Mouse (Mus musculus) CH12.LX (cell line): ENCODE measurements at regions not wholly inside any gene's neighbourhood (a gene's known extent, or its start where the extent isn't known, plus 50 kb on each side); places are given as distances from the start of the nearest gene placed in this dataset.

Source experiments
- DNase-seq: peaks from one replicate; pipeline ENCODE4 v3.0.0-alpha.2; 2013; ENCODE audit errors: extremely low read depth
- H3K27ac ChIP-seq: 2 replicates; pipeline ENCODE4 v1.5.1; 2012; ENCODE audit warnings: low read depth, mild to moderate bottlenecking, control low read depth, moderate library complexity; ENCODE audit not compliant: insufficient read depth
- H3K27me3 ChIP-seq: replicated peaks from 2 replicates; pipeline ENCODE3; 2012; ENCODE audit warnings: inconsistent platforms
- H3K36me3 ChIP-seq, 2 experiments: replicated peaks in 1 of 2; 2 replicates each; pipeline versions ENCODE3 to v1.6.1; 2012; ENCODE audit warnings: inconsistent platforms in 1 of 2, low read length in 1 of 2, mild to moderate bottlenecking in 1 of 2, mixed read lengths in 1 of 2, moderate library complexity in 1 of 2; ENCODE audit not compliant: control insufficient read depth in 1 of 2, insufficient read depth in 1 of 2
- H3K4me1 ChIP-seq, 2 experiments: 2 replicates each; pipeline ENCODE4 v1.6.1; 2012; ENCODE audit warnings: inconsistent platforms in 1 of 2, moderate library complexity in 1 of 2; ENCODE audit not compliant: insufficient read depth in 2 of 2, control insufficient read depth in 1 of 2
- H3K4me2 ChIP-seq: 2 replicates; pipeline ENCODE4 v1.6.1; 2012; ENCODE audit warnings: low read depth, mild to moderate bottlenecking, control low read depth; ENCODE audit not compliant: poor library complexity, insufficient read depth, severe bottlenecking
- H3K4me3 ChIP-seq, 3 experiments: fragments of 150-350 bp in 1 of 3; sonication (generic) in 1 of 3; replicated peaks in 1 of 3; 2 replicates each; pipeline versions ENCODE3 to v1.5.1; 2011 to 2012; ENCODE audit warnings: low read depth in 2 of 3, low read length in 2 of 3, mild to moderate bottlenecking in 2 of 3, moderate library complexity in 2 of 3, control low read depth in 1 of 3, improper control_type of control experiment in 1 of 3, inconsistent platforms in 1 of 3, mixed read lengths in 1 of 3; ENCODE audit not compliant: poor library complexity in 1 of 3
- H3K79me2 ChIP-seq: replicated peaks from 2 replicates; pipeline ENCODE4 v1.6.1; 2012; ENCODE audit warnings: mild to moderate bottlenecking, moderate library complexity; ENCODE audit not compliant: control insufficient read depth, poor library complexity, insufficient read depth, severe bottlenecking; ENCODE audit errors: extremely low read depth
- H3K9ac ChIP-seq: 2 replicates; pipeline ENCODE4 v1.6.1; 2012; ENCODE audit warnings: low read depth, mild to moderate bottlenecking, control low read depth, moderate library complexity; ENCODE audit not compliant: insufficient read depth
- H3K9me3 ChIP-seq: replicated peaks from 2 replicates; pipeline ENCODE3; 2012; ENCODE audit warnings: low read length, inconsistent platforms, mixed read lengths
- BHLHE40 ChIP-seq: IDR thresholded peaks from 2 replicates; pipeline ENCODE4 v1.6.1; 2011; ENCODE audit warnings: mild to moderate bottlenecking, low read depth, low read length, improper control_type of control experiment
- CTCF ChIP-seq, 2 experiments: IDR thresholded peaks in 1 of 2; conservative IDR thresholded peaks in 1 of 2; 2 replicates each; pipeline ENCODE4 v1.5.1; 2011 to 2012; ENCODE audit warnings: low read depth in 2 of 2, low read length in 2 of 2, improper control_type of control experiment in 1 of 2, inconsistent platforms in 1 of 2, mild to moderate bottlenecking in 1 of 2, moderate library complexity in 1 of 2
- EP300 ChIP-seq: IDR thresholded peaks from 2 replicates; pipeline ENCODE4 v1.6.1; 2011; ENCODE audit warnings: low read length, improper control_type of control experiment
- HCFC1 ChIP-seq: IDR thresholded peaks from 2 replicates; pipeline ENCODE4 v1.6.1; 2012; ENCODE audit warnings: low read depth, mild to moderate bottlenecking, inconsistent platforms, low read length, improper control_type of control experiment
- JUN ChIP-seq: IDR thresholded peaks from 2 replicates; pipeline ENCODE4 v1.6.1; 2011; ENCODE audit warnings: low read depth, mild to moderate bottlenecking, low read length, improper control_type of control experiment, moderate library complexity; ENCODE audit not compliant: insufficient read depth
- JUND ChIP-seq: conservative IDR thresholded peaks from 2 replicates; pipeline ENCODE4 v1.6.1; 2011; ENCODE audit warnings: low read depth, low read length, improper control_type of control experiment
- KAT2A ChIP-seq: IDR thresholded peaks from 2 replicates; pipeline ENCODE4 v1.6.1; 2012; ENCODE audit warnings: low read length, improper control_type of control experiment, inconsistent platforms; ENCODE audit not compliant: insufficient replicate concordance
- MAFK ChIP-seq: IDR thresholded peaks from 2 replicates; pipeline ENCODE4 v1.6.1; 2011; ENCODE audit warnings: low read length, improper control_type of control experiment; ENCODE audit not compliant: insufficient replicate concordance
- MAZ ChIP-seq: IDR thresholded peaks from 2 replicates; pipeline ENCODE4 v1.6.1; 2012; ENCODE audit warnings: low read depth, mild to moderate bottlenecking, inconsistent platforms, low read length, improper control_type of control experiment, moderate library complexity
- MEF2A ChIP-seq: IDR thresholded peaks from 2 replicates; pipeline ENCODE4 v1.6.1; 2014; ENCODE audit warnings: low read depth, mild to moderate bottlenecking, inconsistent platforms, low read length, improper control_type of control experiment, borderline replicate concordance
- MXI1 ChIP-seq: IDR thresholded peaks from 2 replicates; pipeline ENCODE4 v1.6.1; 2011; ENCODE audit warnings: mild to moderate bottlenecking, low read depth, low read length, improper control_type of control experiment
- NELFE ChIP-seq: IDR thresholded peaks from 2 replicates; pipeline ENCODE4 v1.6.1; 2011; ENCODE audit warnings: low read depth, low read length, improper control_type of control experiment
- PAX5 ChIP-seq: IDR thresholded peaks from 2 replicates; pipeline ENCODE4 v1.6.1; 2012; ENCODE audit warnings: low read length, inconsistent platforms, mixed read lengths
- POLR2A ChIP-seq: IDR thresholded peaks from 2 replicates; pipeline ENCODE4 v1.6.1; 2011; ENCODE audit warnings: low read depth, mild to moderate bottlenecking, improper control_type of control experiment, low read length
- POLR2AphosphoS2 ChIP-seq: IDR thresholded peaks from 2 replicates; pipeline ENCODE4 v1.6.1; 2011; ENCODE audit warnings: low read depth, low read length, improper control_type of control experiment
- SMC3 ChIP-seq: IDR thresholded peaks from 2 replicates; pipeline ENCODE4 v1.6.1; 2011; ENCODE audit warnings: low read depth, low read length, improper control_type of control experiment
- TBP ChIP-seq: conservative IDR thresholded peaks from 2 replicates; pipeline ENCODE4 v1.6.1; 2011; ENCODE audit warnings: low read depth, low read length, improper control_type of control experiment
- TCF12 ChIP-seq: IDR thresholded peaks from 2 replicates; pipeline ENCODE4 v1.6.1; 2014; ENCODE audit warnings: low read depth, mild to moderate bottlenecking, inconsistent platforms, low read length, improper control_type of control experiment
- UBTF ChIP-seq: IDR thresholded peaks from 2 replicates; pipeline ENCODE4 v1.6.1; 2012; ENCODE audit warnings: low read depth, mild to moderate bottlenecking, inconsistent platforms, low read length, improper control_type of control experiment, moderate library complexity
- USF1 ChIP-seq: IDR thresholded peaks from 2 replicates; pipeline ENCODE4 v1.6.1; 2014; ENCODE audit warnings: low read depth, mild to moderate bottlenecking, inconsistent platforms, low read length, improper control_type of control experiment
- USF2 ChIP-seq: conservative IDR thresholded peaks from 2 replicates; pipeline ENCODE4 v1.6.1; 2011; ENCODE audit warnings: low read depth, low read length, improper control_type of control experiment
- ZC3H11A ChIP-seq: IDR thresholded peaks from 2 replicates; pipeline ENCODE4 v1.6.1; 2012; ENCODE audit warnings: low read depth, mild to moderate bottlenecking, inconsistent platforms, low read length, improper control_type of control experiment
- ZMIZ1 ChIP-seq: IDR thresholded peaks from 2 replicates; pipeline ENCODE4 v1.6.1; 2012; ENCODE audit warnings: low read depth, mild to moderate bottlenecking, inconsistent platforms, low read length, improper control_type of control experiment
- dilution Hi-C: fragments of 300-500 bp; cut with MboI; formaldehyde crosslinking; loops from 2 replicates; pipeline ENCODE4 v1.14.3; 2020; ENCODE audit warnings: low sequenced_read_pairs; ENCODE audit not compliant: extremely low pct_unique_long_range_greater_than_20kb, extremely low pct_ligation_motif_present
- in situ Hi-C: fragments of 300-500 bp; cut with MboI; formaldehyde crosslinking; loops from 3 replicates; pipeline ENCODE4 v1.14.3; 2019; ENCODE audit warnings: low sequenced_read_pairs, low pct_ligation_motif_present, low pct_unique_long_range_greater_than_20kb, mixed read lengths

- Histone ChIP-seq H3K27ac (no peak overlapping the region), H3K79me2 (no peaks in the 10 kb centered on the region), H3K9ac (no peak overlapping the region), H3K4me2 (no peak overlapping the region), H3K36me3 (no peaks in the 10 kb centered on the region), H3K27me3 (no peaks in the 10 kb centered on the region), H3K4me1 (no peaks in the 10 kb centered on the region), H3K4me3 (no peak overlapping the region), H3K9me3 (peaks cover 55% of the 10 kb centered on the region)
- dilution Hi-C loops: no loop called here
- in situ Hi-C loops: no loop called here
- no peak for DNase-seq
- no peak for TF ChIP-seq BHLHE40
- TF ChIP-seq MAZ: no peak
- TF ChIP-seq CTCF (conservative IDR thresholded peaks at IDR 0.05 in 1 of 2, IDR thresholded peaks at IDR 0.05 in 1 of 2; ENCODE audit: low read depth in 2 of 2, low read length in 2 of 2): no peak
- no peak for TF ChIP-seq TBP
- no peak for TF ChIP-seq POLR2AphosphoS2
- TF ChIP-seq EP300: no peak
Observed at GRCm38 (mm10) chr6:140222534-140223324, 181.5 kb upstream of the Plcz1 start.

- Histone ChIP-seq H3K36me3 (no peaks in the 10 kb centered on the region), H3K4me2 (no peak overlapping the region), H3K4me1 (no peaks in the 10 kb centered on the region), H3K27ac (no peak overlapping the region), H3K79me2 (no peaks in the 10 kb centered on the region), H3K9ac (no peak overlapping the region), H3K9me3 (peaks cover 52% of the 10 kb centered on the region), H3K27me3 (no peaks in the 10 kb centered on the region), H3K4me3 (no peak overlapping the region)
- in situ Hi-C loops (no loop called here), dilution Hi-C loops (no loop called here)
- no peak for DNase-seq
- TF ChIP-seq SMC3: no peak
- TF ChIP-seq USF2: no peak
- no peak for TF ChIP-seq TBP
- TF ChIP-seq MXI1: no peak
- TF ChIP-seq NELFE: no peak
- TF ChIP-seq TCF12: no peak
- no peak for TF ChIP-seq ZC3H11A
- TF ChIP-seq MAFK: no peak
- no peak for TF ChIP-seq KAT2A
- no peak for TF ChIP-seq PAX5
- no peak for TF ChIP-seq JUN
- no peak for TF ChIP-seq JUND
- no peak for TF ChIP-seq UBTF
- TF ChIP-seq USF1: no peak
- no peak for TF ChIP-seq HCFC1
- TF ChIP-seq BHLHE40: no peak
- TF ChIP-seq MEF2A: no peak
- no peak for TF ChIP-seq ZMIZ1
- TF ChIP-seq POLR2A: no peak
- TF ChIP-seq EP300: no peak
Observed at GRCm38 (mm10) chr6:140221653-140222272, 180.5 kb upstream of the Plcz1 start.
